Mouse (Mus musculus): ENCODE data around the gene Gcdh. TPM values are rescaled to one million over a fixed set of nuclear protein-coding genes. Genes with fewer than 3 reads are reported as not detected.
A peak's percentile ranks its signal among the peaks of the same experiment; 100 is the strongest.

The Gcdh gene
- polyA plus RNA-seq, 1 experiment from 2014 or later: 25.6 TPM

- peak within 1 kb of the TSS; percentile 79 for H3K27ac ChIP-seq
Observed at GRCm38 (mm10) chr8:84856864-84857441, 36.8 kb downstream of the Gcdh start, which contains the start of gene Farsa. Gene Farsa, plus strand, starts transcription at chr8:84856989.

GRCm38 (mm10) chr8:84856434-84856833 is 37.3 kb downstream of the Gcdh start:
- no peaks in the 10 kb centered on the region for H3K27me3 ChIP-seq (ENCODE audit: control insufficient read depth, insufficient read depth, low read length)
- H3K4me1 ChIP-seq (replicated peaks; ENCODE audit: control insufficient read depth, insufficient read depth, low read length): peaks cover 11% of the 10 kb centered on the region
- H3K9ac ChIP-seq: no peak overlapping the region
- no peak overlapping the region for H3K27ac ChIP-seq
- no peak for DNase-seq (ENCODE audit: low spot score)
- 97% methylated on average over 3 of the region's 3 CpGs for WGBS
- no peaks in the 10 kb centered on the region for H3K9me3 ChIP-seq (ENCODE audit: control insufficient read depth, low read length)
- H3K4me2 ChIP-seq (replicated peaks): no peak overlapping the region
- peaks cover 25% of the 10 kb centered on the region for H3K36me3 ChIP-seq (replicated peaks; ENCODE audit: control insufficient read depth, insufficient read depth)
- ATAC-seq (ENCODE audit: low FRiP score): peak; percentile 41; the same call in 1 of the 2 replicates
- H3K4me3 ChIP-seq (replicated peaks; ENCODE audit: low read length): peak overlapping the region; percentile 76; the same call in 1 of the 2 replicates

More at GRCm38 (mm10) chr8:84856864-84857441, 36.8 kb downstream of the Gcdh start, which contains the start of gene Farsa:
- H3K4me3 ChIP-seq (replicated peaks; ENCODE audit: low read length): peak within 1 kb of the TSS; percentile 76
- H3K4me2 ChIP-seq (replicated peaks): peak within 1 kb of the TSS; percentile 75
- H3K9me3 ChIP-seq (ENCODE audit: control insufficient read depth, low read length): no peaks in the 10 kb centered on the region
- no peaks in the 10 kb centered on the region for H3K27me3 ChIP-seq (ENCODE audit: control insufficient read depth, insufficient read depth, low read length)
- DNase-seq (ENCODE audit: low spot score) (peak; percentile 95), ATAC-seq (ENCODE audit: low FRiP score) (peak; percentile 92)
- under 1% methylated on average over 39 of the region's 39 CpGs for WGBS
- H3K9ac ChIP-seq: peak within 1 kb of the TSS; percentile 80
- peaks cover 30% of the 10 kb centered on the region for H3K36me3 ChIP-seq (replicated peaks; ENCODE audit: control insufficient read depth, insufficient read depth)
- peaks cover 11% of the 10 kb centered on the region for H3K4me1 ChIP-seq (replicated peaks; ENCODE audit: control insufficient read depth, insufficient read depth, low read length)

DNA sequence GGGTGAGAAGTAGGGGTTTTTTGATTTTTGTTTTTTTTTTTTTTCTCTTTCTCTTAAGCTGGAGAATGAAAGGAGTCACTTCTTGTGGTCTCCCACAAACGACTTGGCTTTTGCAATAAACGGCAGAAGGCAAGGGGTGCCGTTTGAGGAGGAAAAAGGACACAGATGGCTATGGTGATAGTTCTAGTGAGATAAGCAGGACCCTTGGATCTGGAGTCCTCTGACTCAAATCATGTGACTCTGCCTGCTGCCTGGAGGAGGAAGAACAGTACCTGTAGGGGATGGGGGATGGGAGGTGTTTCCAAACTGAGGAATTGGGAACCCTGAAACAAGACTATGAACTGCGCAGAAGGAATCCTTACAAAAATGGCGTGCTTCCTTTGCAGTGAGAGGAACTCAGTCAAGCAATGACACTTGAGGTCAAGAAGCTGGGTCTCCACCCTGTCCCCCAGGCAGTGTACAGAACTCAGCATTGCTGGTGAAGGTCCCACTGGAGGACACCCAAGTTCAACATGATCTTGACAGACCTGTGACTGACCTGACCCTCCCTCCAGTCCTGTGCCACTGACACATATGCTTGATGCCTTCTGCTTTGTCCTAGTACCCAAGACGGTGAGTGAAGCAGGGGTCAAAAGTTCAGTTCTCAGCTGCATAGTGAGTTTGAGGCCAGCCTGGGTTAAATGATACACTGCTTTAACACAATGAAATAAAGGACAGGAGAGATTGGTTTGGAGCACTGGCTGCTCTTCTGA is 45.9 kb downstream of the Gcdh start:
- H3K4me1 ChIP-seq (replicated peaks; ENCODE audit: control insufficient read depth, insufficient read depth, low read length): peaks cover 16% of the 10 kb centered on the region
- ATAC-seq (ENCODE audit: low FRiP score): no peak
- H3K9me3 ChIP-seq (ENCODE audit: control insufficient read depth, low read length): no peaks in the 10 kb centered on the region
- no peak for DNase-seq (ENCODE audit: low spot score)
- H3K27me3 ChIP-seq (ENCODE audit: control insufficient read depth, insufficient read depth, low read length): no peaks in the 10 kb centered on the region
- peak overlapping the region; percentile 89 for H3K27ac ChIP-seq
- H3K9ac ChIP-seq: peak overlapping the region; percentile 78
- peak overlapping the region; percentile 98 for H3K4me3 ChIP-seq (replicated peaks; ENCODE audit: low read length)
- peak overlapping the region; percentile 94 for H3K4me2 ChIP-seq (replicated peaks)
- H3K36me3 ChIP-seq (replicated peaks; ENCODE audit: control insufficient read depth, insufficient read depth): peaks cover 26% of the 10 kb centered on the region
- WGBS: 48% methylated on average over 6 of the region's 6 CpGs

- Histone ChIP-seq H3K36me3 (replicated peaks; ENCODE audit: control insufficient read depth, insufficient read depth) (peaks cover 36% of the 10 kb centered on the region), H3K27ac (peak within 1 kb of the TSS; percentile 92), H3K4me2 (replicated peaks) (peak within 1 kb of the TSS; percentile 94), H3K9me3 (ENCODE audit: control insufficient read depth, low read length) (no peaks in the 10 kb centered on the region), H3K4me1 (replicated peaks; ENCODE audit: control insufficient read depth, insufficient read depth, low read length) (peaks cover 16% of the 10 kb centered on the region), H3K27me3 (ENCODE audit: control insufficient read depth, insufficient read depth, low read length) (no peaks in the 10 kb centered on the region), H3K4me3 (replicated peaks; ENCODE audit: low read length) (peak within 1 kb of the TSS; percentile 98), H3K9ac (peak within 1 kb of the TSS; percentile 99)
- peak; percentile 99 for DNase-seq (ENCODE audit: low spot score)
- under 1% methylated on average over 55 of the region's 55 CpGs for WGBS
- ATAC-seq (ENCODE audit: low FRiP score): peak; percentile 99
Observed at GRCm38 (mm10) chr8:84846722-84847572, 46.8 kb downstream of the Gcdh start, which contains the start of gene Calr. Gene Calr, minus strand, starts transcription at chr8:84846934.

DNA sequence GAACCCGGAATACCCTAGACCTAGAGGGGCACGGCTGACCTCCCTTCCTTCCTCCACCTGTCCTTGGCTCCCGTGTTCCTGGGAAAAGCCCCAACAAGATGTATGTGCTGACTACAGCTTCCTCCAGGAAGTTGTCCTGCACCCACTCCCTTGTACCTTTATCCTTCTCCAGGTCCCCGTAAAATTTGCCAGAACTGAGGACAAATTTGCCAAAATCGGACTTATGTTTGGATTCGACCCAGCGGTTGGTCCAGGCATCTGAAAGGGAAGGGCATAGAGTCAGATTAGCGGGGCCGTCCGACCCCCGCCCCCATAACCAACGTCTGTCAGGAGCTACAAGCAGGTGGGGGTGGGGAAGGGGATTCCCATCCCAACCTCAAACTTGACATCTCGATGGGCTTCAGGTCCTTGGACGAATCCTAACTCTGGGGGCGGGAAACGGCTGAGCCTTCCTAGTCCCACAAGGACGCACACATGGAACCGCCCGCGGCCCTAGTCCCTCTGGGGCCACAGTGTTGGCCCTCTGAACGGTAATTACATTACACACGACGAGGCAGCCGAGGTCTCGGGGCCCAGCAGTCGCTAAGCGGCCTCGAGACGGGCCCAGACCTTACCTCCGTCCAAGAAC is 47.5 kb downstream of the Gcdh start:
- DNase-seq (ENCODE audit: low spot score) (no peak), ATAC-seq (ENCODE audit: low FRiP score) (no peak; the same call in 1 of the 2 replicates)
- Histone ChIP-seq H3K27me3 (ENCODE audit: control insufficient read depth, insufficient read depth, low read length) (no peaks in the 10 kb centered on the region), H3K27ac (peak overlapping the region; percentile 92), H3K9me3 (ENCODE audit: control insufficient read depth, low read length) (no peaks in the 10 kb centered on the region), H3K4me3 (replicated peaks; ENCODE audit: low read length) (peak overlapping the region; percentile 98), H3K4me2 (replicated peaks) (peak overlapping the region; percentile 94), H3K9ac (peak overlapping the region; percentile 99), H3K36me3 (replicated peaks; ENCODE audit: control insufficient read depth, insufficient read depth) (peaks cover 43% of the 10 kb centered on the region), H3K4me1 (replicated peaks; ENCODE audit: control insufficient read depth, insufficient read depth, low read length) (peaks cover 16% of the 10 kb centered on the region)
- under 1% methylated on average over 30 of the region's 30 CpGs for WGBS

DNA sequence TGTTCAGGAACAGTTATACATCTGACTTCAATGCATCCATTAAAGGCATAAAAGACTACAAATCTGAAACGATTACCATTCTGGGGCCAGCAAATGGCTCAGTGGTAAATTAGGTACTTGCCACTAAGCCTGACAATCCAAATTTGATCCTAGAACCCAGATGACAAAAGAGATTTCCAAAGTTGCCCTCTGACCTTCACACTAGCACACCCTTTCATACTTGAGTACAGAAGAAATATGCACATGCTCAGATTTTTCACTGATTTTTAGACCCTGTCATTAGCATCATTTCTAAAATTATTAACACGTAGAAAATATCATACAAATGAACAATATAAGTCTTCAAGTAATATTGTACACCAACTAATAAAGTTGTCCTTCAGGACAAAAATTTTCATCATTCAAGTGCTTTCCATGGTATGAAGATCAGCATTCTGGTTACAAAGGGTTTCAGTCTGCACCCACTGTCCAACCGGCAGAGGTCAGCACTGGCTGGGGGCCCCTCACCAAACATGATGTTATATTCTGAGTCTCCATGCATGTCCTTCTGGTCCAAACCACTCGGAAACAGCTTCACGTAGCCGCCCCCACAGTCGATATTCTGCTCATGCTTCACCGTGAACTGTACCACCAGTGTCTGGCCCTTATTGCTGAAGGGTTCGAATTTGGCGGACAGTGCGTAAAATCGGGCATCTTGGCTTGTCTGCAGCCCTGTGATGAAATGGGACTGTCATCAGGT is 48.2 kb downstream of the Gcdh start:
- Histone ChIP-seq H3K27me3 (ENCODE audit: control insufficient read depth, insufficient read depth, low read length) (no peaks in the 10 kb centered on the region), H3K4me2 (replicated peaks) (peak overlapping the region; percentile 94), H3K9me3 (ENCODE audit: control insufficient read depth, low read length) (no peaks in the 10 kb centered on the region), H3K9ac (peak overlapping the region; percentile 99), H3K27ac (peak overlapping the region; percentile 92), H3K4me1 (replicated peaks; ENCODE audit: control insufficient read depth, insufficient read depth, low read length) (peaks cover 16% of the 10 kb centered on the region), H3K4me3 (replicated peaks; ENCODE audit: low read length) (peak overlapping the region; percentile 98), H3K36me3 (replicated peaks; ENCODE audit: control insufficient read depth, insufficient read depth) (peaks cover 45% of the 10 kb centered on the region)
- no peak for ATAC-seq (ENCODE audit: low FRiP score)
- DNase-seq (ENCODE audit: low spot score): no peak
- WGBS: 18% methylated on average over 12 of the region's 12 CpGs

- H3K9ac ChIP-seq: peak overlapping the region; percentile 99
- 89% methylated on average over 9 of the region's 9 CpGs for WGBS
- no peak for DNase-seq (ENCODE audit: low spot score)
- peak overlapping the region; percentile 98 for H3K4me3 ChIP-seq (replicated peaks; ENCODE audit: low read length)
- H3K27me3 ChIP-seq (ENCODE audit: control insufficient read depth, insufficient read depth, low read length): no peaks in the 10 kb centered on the region
- peaks cover 19% of the 10 kb centered on the region for H3K4me1 ChIP-seq (replicated peaks; ENCODE audit: control insufficient read depth, insufficient read depth, low read length)
- peak overlapping the region; percentile 94 for H3K4me2 ChIP-seq (replicated peaks)
- H3K9me3 ChIP-seq (ENCODE audit: control insufficient read depth, low read length): no peaks in the 10 kb centered on the region
- no peak for ATAC-seq (ENCODE audit: low FRiP score)
- no peak overlapping the region for H3K27ac ChIP-seq
- H3K36me3 ChIP-seq (replicated peaks; ENCODE audit: control insufficient read depth, insufficient read depth): peaks cover 45% of the 10 kb centered on the region
Observed at GRCm38 (mm10) chr8:84844397-84845070, 49.2 kb downstream of the Gcdh start.

GRCm38 (mm10) chr8:84841514-84841913 is 52.2 kb downstream of the Gcdh start:
- H3K27ac ChIP-seq: no peak overlapping the region
- H3K4me3 ChIP-seq (replicated peaks; ENCODE audit: low read length): no peak overlapping the region
- H3K4me1 ChIP-seq (replicated peaks; ENCODE audit: control insufficient read depth, insufficient read depth, low read length): peaks cover 24% of the 10 kb centered on the region
- no peak for ATAC-seq (ENCODE audit: low FRiP score)
- no peak for DNase-seq (ENCODE audit: low spot score)
- H3K9me3 ChIP-seq (ENCODE audit: control insufficient read depth, low read length): no peaks in the 10 kb centered on the region
- H3K36me3 ChIP-seq (replicated peaks; ENCODE audit: control insufficient read depth, insufficient read depth): peaks cover 73% of the 10 kb centered on the region
- H3K4me2 ChIP-seq (replicated peaks): no peak overlapping the region
- no peak overlapping the region for H3K9ac ChIP-seq
- WGBS: 80% methylated on average over 1 of the region's 1 CpGs
- H3K27me3 ChIP-seq (ENCODE audit: control insufficient read depth, insufficient read depth, low read length): no peaks in the 10 kb centered on the region
